Mouse (Mus musculus): ENCODE measurements around the gene Gm5788. TPM values are rescaled to one million over a fixed set of nuclear protein-coding genes. Genes with fewer than 3 reads are reported as not detected.
"Not testable (repeated sequence)": the region's sequence is repeated elsewhere in the genome, so short reads cannot be mapped to it uniquely, and the experiment has no call there.

The Gm5788 gene
- polyA plus RNA-seq, 1 experiment = not detected

DNA sequence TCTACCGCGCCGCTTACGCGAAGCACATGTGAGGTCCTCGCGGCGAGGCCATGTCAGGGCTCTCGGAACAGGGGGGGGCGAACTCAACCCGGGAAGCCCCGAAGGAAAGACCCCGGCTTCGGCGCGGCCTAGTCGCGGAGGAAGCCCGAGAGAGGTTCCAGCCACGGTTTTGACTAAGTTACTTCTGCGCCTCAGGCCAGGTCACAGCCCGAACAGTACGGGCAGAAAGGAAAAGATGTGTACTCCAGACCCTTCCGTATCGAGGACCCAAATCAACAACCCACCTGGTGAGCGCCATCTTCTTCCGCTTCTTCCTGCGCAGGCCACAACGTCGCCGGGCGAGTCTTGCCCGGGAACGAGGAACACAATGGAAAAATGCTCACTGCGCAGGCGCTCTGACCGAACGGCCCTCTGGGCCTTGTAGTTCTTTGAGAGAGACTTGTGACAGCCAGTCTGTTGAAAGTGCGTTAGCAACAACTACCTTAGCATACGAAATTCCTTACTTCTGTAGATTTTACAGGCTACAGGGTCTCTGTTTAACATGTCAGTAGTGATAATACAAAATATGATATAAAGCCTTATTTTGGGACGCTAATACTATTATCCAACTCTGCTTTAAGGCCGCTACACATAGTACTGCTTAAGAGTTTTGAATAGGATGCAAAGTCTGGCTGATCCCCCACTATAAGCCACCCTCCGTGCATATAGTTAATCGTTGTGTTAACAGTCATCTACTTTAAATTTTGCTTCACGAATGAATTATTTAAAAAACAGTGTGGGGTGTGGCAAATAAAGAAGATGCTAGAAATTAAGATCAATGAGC lies 22.3 kb upstream of the Gm5788 start, which contains the start of gene Snw1:
Snw1 (minus strand) TSS at position 311 of the 823 bp plus-strand sequence.
- TF ChIP-seq POLR2A (IDR thresholded peaks at IDR 0.05; ENCODE audit: insufficient read depth, low read length) (peak; percentile 69), CTCF (IDR thresholded peaks at IDR 0.05; ENCODE audit: low read depth, low read length) (no peak), EP300 (IDR thresholded peaks at IDR 0.05; ENCODE audit: insufficient read depth, low read depth, low read length) (0 out of 2 replicates have a peak, but pooled peaks have one; percentile 15)
- Histone ChIP-seq H3K27ac (ENCODE audit: insufficient read depth, low read length) (no peak within 1 kb of the TSS), H3K27me3 (ENCODE audit: control insufficient read depth, insufficient read depth, low read length, poor library complexity, severe bottlenecking) (no peaks in the 10 kb centered on the region), H3K36me3 (ENCODE audit: control insufficient read depth, insufficient read depth, low read length, poor library complexity, severe bottlenecking) (peaks cover 21% of the 10 kb centered on the region), H3K4me1 (ENCODE audit: control insufficient read depth, insufficient read depth, low read length) (peaks cover under 1% of the 10 kb centered on the region), H3K4me3 (ENCODE audit: low read depth, low read length) (peak within 1 kb of the TSS; percentile 93), H3K9me3 (replicated peaks; ENCODE audit: control insufficient read depth, insufficient read depth, low read length, poor library complexity, severe bottlenecking) (no peaks in the 10 kb centered on the region), H3K9ac (ENCODE audit: low read depth, poor library complexity, severe bottlenecking) (peak within 1 kb of the TSS; percentile 93)

DNA sequence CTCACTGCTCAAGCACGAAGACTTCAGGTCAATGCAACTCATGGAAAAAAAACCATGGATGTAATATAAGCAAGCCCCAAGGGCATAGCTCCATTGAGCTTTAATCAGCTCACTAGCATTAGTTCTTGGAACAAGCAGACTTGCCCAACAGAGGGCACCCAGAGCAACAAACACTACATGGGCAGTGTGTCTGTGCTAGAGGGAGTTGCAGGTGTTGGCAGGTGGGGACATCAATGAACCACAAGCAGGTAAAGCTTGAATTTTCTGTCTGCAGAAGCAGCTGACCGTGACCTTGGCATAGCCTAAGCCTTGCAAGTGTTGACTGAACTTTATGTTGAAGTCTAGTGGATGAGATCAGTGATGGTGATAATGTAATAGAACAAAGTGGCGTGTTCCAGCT lies 19.8 kb upstream of the Gm5788 start:
- Histone ChIP-seq H3K9ac (ENCODE audit: low read depth, poor library complexity, severe bottlenecking) (no peak overlapping the region), H3K4me3 (ENCODE audit: low read depth, low read length) (no peak overlapping the region), H3K27ac (ENCODE audit: insufficient read depth, low read length) (no peak overlapping the region), H3K27me3 (ENCODE audit: control insufficient read depth, insufficient read depth, low read length, poor library complexity, severe bottlenecking) (no peaks in the 10 kb centered on the region), H3K36me3 (ENCODE audit: control insufficient read depth, insufficient read depth, low read length, poor library complexity, severe bottlenecking) (peaks cover 5% of the 10 kb centered on the region; the same call in 1 of the 2 replicates), H3K4me1 (ENCODE audit: control insufficient read depth, insufficient read depth, low read length) (no peaks in the 10 kb centered on the region), H3K9me3 (replicated peaks; ENCODE audit: control insufficient read depth, insufficient read depth, low read length, poor library complexity, severe bottlenecking) (no peaks in the 10 kb centered on the region)
- TF ChIP-seq EP300 (IDR thresholded peaks at IDR 0.05; ENCODE audit: insufficient read depth, low read depth, low read length) (no peak), POLR2A (IDR thresholded peaks at IDR 0.05; ENCODE audit: insufficient read depth, low read length) (no peak), CTCF (IDR thresholded peaks at IDR 0.05; ENCODE audit: low read depth, low read length) (no peak)

- not testable (repeated sequence) for H3K36me3 ChIP-seq (ENCODE audit: control insufficient read depth, insufficient read depth, low read length, poor library complexity, severe bottlenecking); H3K27ac ChIP-seq (ENCODE audit: insufficient read depth, low read length); H3K9me3 ChIP-seq (replicated peaks; ENCODE audit: control insufficient read depth, insufficient read depth, low read length, poor library complexity, severe bottlenecking); H3K4me1 ChIP-seq (ENCODE audit: control insufficient read depth, insufficient read depth, low read length); H3K9ac ChIP-seq (ENCODE audit: low read depth, poor library complexity, severe bottlenecking); H3K27me3 ChIP-seq (ENCODE audit: control insufficient read depth, insufficient read depth, low read length, poor library complexity, severe bottlenecking); H3K4me3 ChIP-seq (ENCODE audit: low read depth, low read length)
Measured at GRCm38 (mm10) chr12:87482482-87482881, 12.0 kb upstream of the Gm5788 start.

- not testable (repeated sequence) for H3K9ac ChIP-seq (ENCODE audit: low read depth, poor library complexity, severe bottlenecking); H3K36me3 ChIP-seq (ENCODE audit: control insufficient read depth, insufficient read depth, low read length, poor library complexity, severe bottlenecking); H3K4me3 ChIP-seq (ENCODE audit: low read depth, low read length); H3K9me3 ChIP-seq (replicated peaks; ENCODE audit: control insufficient read depth, insufficient read depth, low read length, poor library complexity, severe bottlenecking); H3K27me3 ChIP-seq (ENCODE audit: control insufficient read depth, insufficient read depth, low read length, poor library complexity, severe bottlenecking); H3K27ac ChIP-seq (ENCODE audit: insufficient read depth, low read length); H3K4me1 ChIP-seq (ENCODE audit: control insufficient read depth, insufficient read depth, low read length)
Measured at GRCm38 (mm10) chr12:87488683-87489082, 5.8 kb upstream of the Gm5788 start.

DNA sequence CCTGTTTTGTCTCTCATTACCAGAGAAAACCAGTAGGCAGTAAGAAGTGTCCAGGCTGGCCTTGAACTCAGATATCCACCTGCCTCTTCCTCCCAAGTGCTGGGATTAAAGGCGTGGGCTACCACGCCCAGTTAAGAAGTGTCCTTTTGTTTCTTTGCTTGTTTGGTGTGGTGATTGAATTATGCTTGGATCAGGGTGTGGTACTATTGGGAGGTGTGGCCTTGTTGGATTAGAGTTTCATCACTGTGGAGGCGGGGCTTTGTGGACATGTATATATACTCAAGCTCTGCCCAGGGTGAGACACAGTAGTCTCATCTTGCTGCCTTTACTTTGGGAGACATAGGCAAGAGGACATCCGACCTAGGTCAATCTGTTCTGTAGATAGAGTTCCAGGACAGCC lies 19.5 kb downstream of the Gm5788 start, which contains the start of gene Gm8300:
Gm8300 (plus strand) TSS at position 301 of the 400 bp plus-strand sequence.
- not testable (repeated sequence) for H3K9me3 ChIP-seq (replicated peaks; ENCODE audit: control insufficient read depth, insufficient read depth, low read length, poor library complexity, severe bottlenecking); H3K9ac ChIP-seq (ENCODE audit: low read depth, poor library complexity, severe bottlenecking); H3K27ac ChIP-seq (ENCODE audit: insufficient read depth, low read length); H3K4me1 ChIP-seq (ENCODE audit: control insufficient read depth, insufficient read depth, low read length); H3K27me3 ChIP-seq (ENCODE audit: control insufficient read depth, insufficient read depth, low read length, poor library complexity, severe bottlenecking); H3K4me3 ChIP-seq (ENCODE audit: low read depth, low read length); H3K36me3 ChIP-seq (ENCODE audit: control insufficient read depth, insufficient read depth, low read length, poor library complexity, severe bottlenecking)

- not testable (repeated sequence) for H3K36me3 ChIP-seq (ENCODE audit: control insufficient read depth, insufficient read depth, low read length, poor library complexity, severe bottlenecking); H3K27me3 ChIP-seq (ENCODE audit: control insufficient read depth, insufficient read depth, low read length, poor library complexity, severe bottlenecking); H3K9me3 ChIP-seq (replicated peaks; ENCODE audit: control insufficient read depth, insufficient read depth, low read length, poor library complexity, severe bottlenecking); H3K27ac ChIP-seq (ENCODE audit: insufficient read depth, low read length); H3K4me3 ChIP-seq (ENCODE audit: low read depth, low read length); H3K9ac ChIP-seq (ENCODE audit: low read depth, poor library complexity, severe bottlenecking); H3K4me1 ChIP-seq (ENCODE audit: control insufficient read depth, insufficient read depth, low read length)
Measured at GRCm38 (mm10) chr12:87519616-87520015, 25.1 kb downstream of the Gm5788 start.

Measured in ES-Bruce4 (cell line).